15 mouse cellular contexts compared by ENCODE assay signal in the genomic region with DNA sequence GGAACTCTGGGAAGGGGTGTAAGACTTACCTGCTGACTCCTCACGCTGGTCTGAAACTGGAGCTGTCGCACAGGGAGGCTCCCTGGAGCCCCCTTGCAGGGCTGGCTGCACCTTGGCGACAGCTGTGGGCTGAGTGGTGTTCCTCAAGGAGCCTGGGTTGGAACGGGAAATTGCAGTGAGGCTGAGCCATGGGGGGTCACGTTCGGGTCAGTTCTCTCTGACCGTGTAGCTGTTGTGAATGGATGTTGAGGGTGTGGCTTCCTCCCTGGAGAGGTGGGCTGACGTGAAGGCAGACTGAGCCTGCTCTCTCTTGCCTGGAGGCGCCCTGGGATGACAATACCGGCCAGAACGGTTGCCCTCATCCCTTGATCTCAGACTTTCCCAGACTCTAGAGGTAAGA. TPM values are rescaled to one million over a fixed set of nuclear protein-coding genes. Genes with fewer than 3 reads are reported as not detected.
DNase-seq lines count a peak whose midpoint lies in the region; ATAC-seq and TF ChIP-seq lines count a peak whose summit lies in the region.
"Had no signal": no experiment of that assay in that cellular context is flagged by ENCODE, and none has a peak within 500 bp of the region (broad histone marks: within the 10 kb centered on the region; RNA-seq: fewer than 3 reads in every experiment).

No protein-coding gene starts in this region.

- H3K9me3 ChIP-seq in lung, postnatal 0 days (ENCODE audit: low read length), result no peaks in the 10 kb centered on the region
- H3K9me3 ChIP-seq in embryonic facial prominence, embryonic 14.5 days (ENCODE audit: control insufficient read depth, low read length), result no peaks in the 10 kb centered on the region
- H3K9me3 ChIP-seq in limb, embryonic 10.5 days (replicated peaks), result no peaks in the 10 kb centered on the region
- H3K9me3 ChIP-seq: stomach, embryonic 15.5 days had no signal

- no peak overlapping the region for H3K4me2 ChIP-seq in lung, postnatal 0 days (replicated peaks; ENCODE audit: low read depth, low read length)
- no peak overlapping the region for H3K4me2 ChIP-seq in embryonic facial prominence, embryonic 14.5 days (ENCODE audit: low read depth, low read length)
- H3K4me2 ChIP-seq: stomach, embryonic 15.5 days had no signal

- H3K27me3 ChIP-seq in lung, postnatal 0 days (replicated peaks; ENCODE audit: insufficient read depth, low read length), result no peaks in the 10 kb centered on the region
- no peaks in the 10 kb centered on the region for H3K27me3 ChIP-seq in embryonic facial prominence, embryonic 14.5 days (replicated peaks; ENCODE audit: control insufficient read depth, insufficient read depth, low read length)
- peaks cover 17% of the 10 kb centered on the region for H3K27me3 ChIP-seq in limb, embryonic 10.5 days (ENCODE audit: low read depth, poor library complexity, severe bottlenecking)
- H3K27me3 ChIP-seq: stomach, embryonic 15.5 days had no signal

- no peak overlapping the region for H3K4me3 ChIP-seq in lung, postnatal 0 days (ENCODE audit: low read depth, low read length)
- H3K4me3 ChIP-seq in embryonic facial prominence, embryonic 14.5 days (ENCODE audit: low read depth, low read length), result no peak overlapping the region
- H3K4me3 ChIP-seq in limb, embryonic 10.5 days, result 0 out of 2 replicates have a peak overlapping the region, but pooled peaks have one; percentile 4
- H3K4me3 ChIP-seq: stomach, embryonic 15.5 days had no signal

- H3K9ac ChIP-seq in lung, postnatal 0 days (replicated peaks; ENCODE audit: low read depth), result no peak overlapping the region
- no peak overlapping the region for H3K9ac ChIP-seq in embryonic facial prominence, embryonic 14.5 days (ENCODE audit: low read depth, low read length)
- H3K9ac ChIP-seq: forebrain, postnatal 0 days; stomach, embryonic 15.5 days had no signal

- no peak for TF ChIP-seq CTCF in lung, postnatal 0 days (IDR thresholded peaks at IDR 0.05)

- intact Hi-C loops in heart, postnatal 25 days (cut with DNase I), result no loop called here

- H3K27ac ChIP-seq in lung, postnatal 0 days (ENCODE audit: low read length), result no peak overlapping the region
- H3K27ac ChIP-seq in embryonic facial prominence, embryonic 14.5 days (replicated peaks; ENCODE audit: low read depth, low read length), result no peak overlapping the region
- H3K27ac ChIP-seq in limb, embryonic 10.5 days, result no peak overlapping the region
- H3K27ac ChIP-seq: stomach, embryonic 15.5 days had no signal

- ATAC-seq in lung, postnatal 0 days, result peak; percentile 54
- ATAC-seq in embryonic facial prominence, embryonic 14.5 days (ENCODE audit: low read depth), result 0 out of 2 replicates have a peak, but pooled peaks have one; percentile 23
- ATAC-seq in frontal cortex, adult (ENCODE audit: low TSS enrichment), result no peak
- ATAC-seq: forebrain, postnatal 0 days had no signal

- TF ChIP-seq EP300 in lung, postnatal 0 days (IDR thresholded peaks at IDR 0.05), result no peak

- WGBS in lung, postnatal 0 days, result 6% methylated on average over 11 of the region's 11 CpGs
- WGBS in embryonic facial prominence, embryonic 14.5 days, result 9% methylated on average over 11 of the region's 11 CpGs
- 4% methylated on average over 11 of the region's 11 CpGs for WGBS in limb, embryonic 10.5 days

- no peaks in the 10 kb centered on the region for H3K4me1 ChIP-seq in lung, postnatal 0 days (ENCODE audit: insufficient read depth, low read depth, low read length)
- peaks cover 13% of the 10 kb centered on the region; the same call in 1 of the 2 replicates for H3K4me1 ChIP-seq in embryonic facial prominence, embryonic 14.5 days (ENCODE audit: control insufficient read depth, insufficient read depth, low read length)
- H3K4me1 ChIP-seq in limb, embryonic 10.5 days, result peaks cover 29% of the 10 kb centered on the region
- H3K4me1 ChIP-seq: stomach, embryonic 15.5 days had no signal

- H3K36me3 ChIP-seq in lung, postnatal 0 days (ENCODE audit: insufficient read depth, low read length), result no peaks in the 10 kb centered on the region
- H3K36me3 ChIP-seq in embryonic facial prominence, embryonic 14.5 days (ENCODE audit: control insufficient read depth, insufficient read depth, low read length), result no peaks in the 10 kb centered on the region
- no peaks in the 10 kb centered on the region for H3K36me3 ChIP-seq in limb, embryonic 10.5 days
- H3K36me3 ChIP-seq: stomach, embryonic 15.5 days had no signal

- peak; percentile 93 for DNase-seq in heart, adult 11 months
- DNase-seq in heart, postnatal 25 days (ENCODE audit: low spot score), result no peak
- DNase-seq in lung, postnatal 0 days (ENCODE audit: low spot score), result peak; percentile 22
- no peak for DNase-seq in lung, adult 18-20 months
- no peak for DNase-seq in embryonic facial prominence, embryonic 14.5 days (ENCODE audit: low spot score)
- DNase-seq in limb, embryonic 10.5 days (ENCODE audit: low spot score), result no peak
- no peak for DNase-seq in natural killer cell, adult 2 months (ENCODE audit: low spot score in 2 of 2)
- DNase-seq: cerebellum, adult 2 months; forebrain, postnatal 0 days; layer of hippocampus, postnatal 36 days; right cerebral cortex, postnatal 4 days had no signal

RNA-seq across cellular contexts. Expression of a gene that starts 1.7 kb away (rescaled TPM):
- not detected for total RNA-seq in heart, postnatal 25 days (2021)
- polyA plus RNA-seq in lung, postnatal 0 days (2015; fragmentation: Nextera tagmentation; extraction: Ambion mirVana), result not detected in 2 replicates
- not detected in 2 replicates for polyA plus RNA-seq in embryonic facial prominence, embryonic 14.5 days (2014; fragmentation: Nextera tagmentation; extraction: Ambion mirVana)
- not detected in 2 replicates for polyA plus RNA-seq in limb, embryonic 10.5 days (2016; fragmentation: Nextera tagmentation; extraction: Ambion mirVana)
- total RNA-seq: forebrain, postnatal 0 days; heart, adult 18-20 months; layer of hippocampus, postnatal 36 days; liver, adult 2 months had no signal
- polyA plus RNA-seq: cerebellum, adult 2 months; forebrain, postnatal 0 days; liver, adult 2 months; stomach, embryonic 15.5 days had no signal

RNA-seq across cellular contexts. Expression of a gene that starts 48.2 kb away (rescaled TPM):
- total RNA-seq in heart, postnatal 25 days (2021), result 1 to 10 TPM in 1 of 2 experiments, under 1 TPM in 1; 0.52 to 1.1 TPM
- 1.2 and 1.5 TPM in 2 replicates for polyA plus RNA-seq in lung, postnatal 0 days (2015; fragmentation: Nextera tagmentation; extraction: Ambion mirVana)
- polyA plus RNA-seq in embryonic facial prominence, embryonic 14.5 days (2014; fragmentation: Nextera tagmentation; extraction: Ambion mirVana), result 2.0 and 3.5 TPM in 2 replicates
- polyA plus RNA-seq in limb, embryonic 10.5 days (2016; fragmentation: Nextera tagmentation; extraction: Ambion mirVana), result 13.4 and 15.1 TPM in 2 replicates

Comparison
In these comparisons a context has a peak if more than half of its experiments do, and no peak if none do; other contexts are left out.
1. DNase-seq: peak in heart, adult 11 months (single experiment) and lung, postnatal 0 days (single experiment); none in heart, postnatal 25 days (single experiment), lung, adult 18-20 months (0 of 2), embryonic facial prominence, embryonic 14.5 days (single experiment), limb, embryonic 10.5 days (single experiment) and natural killer cell, adult 2 months (0 of 2).